Mouse (Mus musculus): Measurements from ENCODE around the gene Neurl4.
"Not testable (repeated sequence)": the region's sequence is repeated elsewhere in the genome, so short reads cannot be mapped to it uniquely, and the experiment has no call there.

Gene Neurl4

GRCm38 (mm10) chr11:69914372-69914764 is 13.5 kb downstream of the Neurl4 start:
- DNase-seq = no peak

DNA sequence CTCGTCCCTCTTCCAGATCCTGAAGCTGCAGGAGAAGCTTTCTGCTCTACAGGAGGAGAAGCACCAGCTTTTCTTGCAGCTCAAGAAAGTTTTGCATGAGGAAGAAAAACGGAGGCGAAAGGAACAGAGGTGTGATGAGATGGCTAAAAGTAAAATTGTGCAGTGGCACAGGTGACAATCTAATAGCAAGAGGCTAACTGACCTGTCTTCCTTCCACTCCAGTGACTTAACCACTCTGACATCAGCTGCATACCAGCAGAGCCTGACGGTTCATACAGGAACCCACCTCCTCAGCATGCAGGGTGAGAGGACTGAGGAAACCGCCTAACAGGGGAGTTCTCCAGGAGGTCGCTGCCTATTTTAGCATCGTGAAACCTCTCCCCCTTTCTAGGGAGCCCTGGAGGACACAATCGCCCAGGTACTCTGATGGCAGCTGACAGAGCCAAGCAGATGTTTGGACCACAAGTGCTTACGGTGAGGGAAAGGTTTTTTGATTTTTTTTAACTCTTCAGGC is 14.1 kb downstream of the Neurl4 start:
- no peak for DNase-seq

- DNase-seq = no peak
These were observed 15.1 kb downstream of the Neurl4 start for GRCm38 (mm10) chr11:69915667-69916627.

GRCm38 (mm10) chr11:69916652-69917378 is 15.9 kb downstream of the Neurl4 start:
- DNase-seq = not testable (repeated sequence)

DNA sequence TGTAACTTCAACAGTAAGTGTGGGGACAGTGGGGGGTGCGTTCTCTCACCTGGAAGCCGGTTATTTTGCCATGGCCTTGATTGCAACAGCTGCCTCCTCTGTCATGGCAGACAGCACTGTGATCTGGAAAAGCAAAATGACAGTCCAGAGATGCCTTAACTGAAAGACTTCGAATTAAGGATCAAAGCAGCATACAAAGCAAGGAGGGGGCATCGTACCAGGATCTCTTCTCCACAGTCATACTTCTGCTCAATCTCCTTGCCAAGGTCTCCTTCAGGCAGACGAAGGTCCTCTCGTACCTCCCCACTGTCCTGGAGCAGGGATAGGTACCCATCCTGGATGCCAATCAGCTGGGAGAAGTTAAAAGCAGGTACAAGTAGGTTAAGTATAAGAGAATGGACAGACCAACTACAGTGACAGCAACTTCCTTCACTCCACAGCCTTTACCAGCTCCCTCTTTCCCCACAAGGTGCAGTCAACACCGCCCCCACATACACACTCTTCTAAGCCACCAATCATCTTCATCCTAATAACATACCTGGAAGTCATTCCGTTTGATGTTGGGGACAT is 16.6 kb downstream of the Neurl4 start:
- DNase-seq = no peak

DNA sequence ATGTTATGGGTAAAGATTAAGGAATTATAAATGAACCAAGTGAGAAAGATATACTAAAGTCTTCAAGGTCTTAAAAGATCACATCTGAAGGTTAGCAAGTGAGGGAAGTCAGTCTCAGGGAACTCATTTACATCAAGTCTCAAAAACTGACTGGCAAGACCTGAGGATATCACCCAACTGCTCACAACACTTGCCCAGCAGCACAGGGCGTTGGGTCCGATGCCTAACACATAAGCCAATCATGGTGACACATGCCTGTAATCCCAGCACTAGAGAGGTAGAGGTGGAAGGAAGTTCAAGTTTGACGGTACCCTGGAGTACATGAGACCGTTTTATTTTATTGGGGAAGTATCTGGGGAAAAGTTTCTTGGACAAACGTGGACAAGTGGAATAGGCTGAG is 17.2 kb downstream of the Neurl4 start:
- DNase-seq = no peak

DNA sequence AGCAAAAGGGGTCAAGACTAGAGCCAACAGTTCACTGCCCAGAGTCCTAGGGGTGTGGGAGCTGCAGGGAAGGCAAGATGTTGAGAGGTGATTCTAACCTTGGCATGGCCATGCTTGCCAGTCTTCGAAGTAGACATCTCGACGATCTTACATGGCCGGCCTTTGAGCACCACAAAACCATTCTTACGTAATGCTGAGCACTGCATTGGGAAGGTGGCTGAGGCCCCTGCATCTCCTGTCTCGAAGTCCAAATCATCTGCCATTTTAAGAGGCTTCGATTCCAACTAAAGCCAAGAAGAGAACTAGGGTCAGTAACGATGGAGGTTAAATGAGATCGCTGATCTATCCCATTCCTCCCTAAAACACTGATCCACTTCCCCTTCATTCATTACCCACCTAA is 18.2 kb downstream of the Neurl4 start:
- DNase-seq = no peak

DNA sequence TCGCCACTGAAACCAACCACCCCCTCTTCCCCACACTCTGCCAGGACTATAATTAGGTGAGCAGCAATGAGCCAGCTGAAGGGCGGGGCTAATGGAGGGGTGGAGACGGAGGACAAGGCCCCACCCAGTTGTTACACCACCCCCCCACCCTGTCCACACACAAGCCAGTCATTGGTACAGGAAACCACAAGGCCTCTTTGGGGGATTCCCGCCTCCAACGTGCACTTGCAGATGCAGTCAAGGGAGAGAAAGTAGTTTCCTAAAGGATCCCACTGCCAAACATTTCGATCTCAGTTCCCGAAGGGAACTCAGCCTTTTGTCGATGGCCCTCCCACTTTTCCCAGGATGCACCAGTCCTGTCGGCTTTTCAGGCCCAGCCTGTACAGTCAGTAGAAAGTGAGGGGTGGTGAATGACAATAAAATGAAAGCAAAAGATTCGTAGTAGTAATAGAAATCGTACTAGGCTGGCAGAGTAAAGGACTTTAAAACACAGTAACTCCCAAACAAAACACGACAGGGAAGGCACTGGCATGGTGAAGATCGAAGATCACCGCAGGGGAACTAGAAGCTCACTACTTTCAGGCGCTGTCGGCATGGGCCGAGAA is 18.9 kb downstream of the Neurl4 start:
- peak; percentile 91 for DNase-seq

DNA sequence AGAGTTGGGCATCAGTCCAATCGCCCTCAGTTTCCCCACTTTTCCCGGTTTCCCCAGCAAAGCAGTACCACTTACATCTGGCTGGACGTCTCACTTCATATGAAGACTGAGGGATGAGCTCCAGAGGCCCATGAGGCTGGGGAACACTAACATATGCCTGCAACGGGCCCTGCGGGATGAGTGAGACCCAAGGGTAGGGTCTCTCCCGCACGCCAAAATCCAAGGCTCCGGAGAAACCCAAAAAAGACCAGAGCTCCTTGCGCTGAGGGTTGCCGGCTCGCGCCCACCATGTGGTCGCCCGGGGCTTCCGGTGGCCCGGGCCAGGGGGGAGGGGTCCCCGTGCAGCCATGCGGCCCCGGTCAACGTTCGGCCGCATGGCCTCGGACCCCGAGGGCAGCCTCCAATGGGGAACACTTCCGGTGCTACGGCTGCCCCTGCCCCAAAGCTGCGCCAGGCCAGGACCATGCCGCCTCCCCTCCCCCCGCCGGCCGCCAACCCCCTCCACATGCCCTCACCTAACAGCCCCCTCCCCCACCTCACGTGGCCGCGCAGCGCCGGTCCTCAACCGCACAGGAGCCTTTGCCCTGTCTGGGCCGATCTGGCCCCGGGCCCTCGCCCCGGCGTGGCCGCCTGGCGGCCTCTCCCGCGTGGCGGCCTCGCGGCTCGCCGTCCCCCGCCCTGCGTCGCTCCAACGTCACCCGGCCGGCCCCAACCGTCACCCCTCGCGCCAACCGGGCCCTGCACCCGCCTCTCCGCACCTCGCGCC is 19.6 kb downstream of the Neurl4 start:
- no peak for DNase-seq

DNA sequence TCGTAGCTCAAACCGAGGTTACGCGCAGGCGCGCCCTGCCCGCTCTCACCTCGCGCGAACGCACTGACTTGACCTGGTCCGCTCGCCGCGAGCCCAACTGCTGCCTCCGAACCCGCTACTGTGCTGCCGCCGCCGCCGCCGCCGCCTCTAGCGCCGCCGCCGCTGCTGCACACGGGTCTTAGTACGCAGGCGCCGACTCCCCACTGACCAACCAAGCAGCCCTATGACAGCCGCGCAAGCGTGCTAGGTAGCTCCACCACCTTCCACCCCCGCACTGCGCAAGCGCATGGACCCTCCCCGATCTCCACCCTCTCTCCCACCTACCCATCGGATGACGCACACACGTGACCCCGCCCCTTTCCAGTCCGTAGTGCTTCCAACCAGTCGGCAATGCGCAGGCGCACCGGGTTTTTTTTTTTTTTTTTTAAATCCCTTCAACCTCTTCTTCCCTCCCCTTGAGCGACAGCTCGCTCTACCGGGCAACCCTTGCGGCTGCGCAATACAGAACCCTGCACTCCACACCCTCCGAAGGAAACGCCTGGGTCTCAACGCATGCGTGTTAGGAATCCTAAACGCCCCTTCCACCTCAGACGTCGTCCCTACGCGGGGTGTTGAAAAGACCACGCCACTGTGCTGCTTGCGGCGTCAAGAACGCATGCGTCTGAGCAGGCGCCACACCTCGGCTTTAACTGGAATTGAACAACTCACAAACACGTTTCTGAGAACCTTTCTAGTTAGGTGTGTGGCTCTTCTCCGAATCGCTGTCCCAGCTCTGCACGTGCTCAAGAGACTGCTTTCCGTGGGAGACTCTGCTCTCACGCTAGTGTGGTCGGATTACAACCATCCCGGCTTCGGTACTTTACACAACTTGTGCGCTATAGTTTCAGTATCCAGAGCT is 20.5 kb downstream of the Neurl4 start, which contains the start of gene Eif5a:
Gene Eif5a, minus strand, starts transcription at position 845 of the 898 bp plus-strand sequence.
- DNase-seq = peak; percentile 100

- no peak for DNase-seq
These were observed 21.3 kb downstream of the Neurl4 start for GRCm38 (mm10) chr11:69922012-69922756.

DNA sequence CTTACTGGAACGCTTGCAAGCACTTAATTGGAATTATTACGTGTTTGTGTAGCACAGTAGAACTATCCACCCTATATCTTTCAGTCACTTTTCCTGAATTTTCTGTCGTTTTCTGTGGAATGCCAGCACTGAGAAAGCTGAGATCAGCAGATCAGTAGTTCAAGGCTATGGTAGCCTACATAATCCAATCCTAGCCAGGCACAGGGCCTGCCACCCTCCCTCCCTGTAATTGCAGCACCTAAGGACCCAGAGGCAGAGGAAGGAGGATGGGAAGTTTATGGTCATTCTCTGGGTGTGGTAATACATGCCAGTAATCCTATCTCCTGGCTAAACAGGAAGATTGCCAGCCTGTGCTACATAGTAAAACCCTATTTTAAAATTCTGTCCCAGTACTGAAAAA is 21.9 kb downstream of the Neurl4 start:
- DNase-seq = no peak

DNA sequence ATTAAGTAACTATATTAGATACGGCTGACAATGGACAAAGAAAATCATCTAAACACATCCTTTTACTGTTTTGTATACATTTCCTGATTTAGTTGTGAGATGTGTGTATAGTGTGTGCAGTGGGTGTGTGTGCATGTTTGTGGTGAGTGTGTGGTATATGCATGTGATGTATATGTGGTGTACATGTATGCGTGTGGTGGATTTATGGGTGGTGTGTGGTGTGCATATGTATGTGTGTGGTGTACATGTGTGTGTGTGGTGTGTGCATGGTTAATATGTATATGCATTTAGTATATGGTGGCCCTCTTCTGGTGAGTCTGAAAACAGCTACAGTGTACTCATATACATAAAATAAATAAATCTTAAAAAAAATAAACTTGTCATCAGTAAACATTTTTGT is 26.6 kb downstream of the Neurl4 start:
- DNase-seq = no peak

DNA sequence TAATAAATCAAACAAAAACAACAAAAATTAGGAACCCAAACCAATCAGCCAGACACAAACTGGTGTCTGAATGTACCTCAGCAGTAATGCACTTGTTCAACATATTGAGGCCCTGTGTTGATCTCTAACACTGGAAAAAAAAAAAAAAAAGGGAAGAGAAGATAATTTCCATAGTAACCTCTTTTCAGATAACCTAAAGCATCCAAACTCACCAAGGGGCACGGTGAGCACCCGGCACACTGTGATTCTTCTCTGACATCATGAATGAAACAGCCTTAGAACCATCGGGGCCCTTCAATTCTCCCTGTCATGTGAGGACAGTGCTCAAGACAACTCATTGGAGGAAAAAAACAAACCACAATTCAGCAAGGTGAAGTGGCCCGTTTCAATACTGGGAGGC is 28.8 kb downstream of the Neurl4 start:
- DNase-seq = no peak

GRCm38 (mm10) chr11:69930176-69930575 is 29.3 kb downstream of the Neurl4 start:
- DNase-seq = not testable (repeated sequence)

GRCm38 (mm10) chr11:69930967-69931537 is 30.2 kb downstream of the Neurl4 start:
- DNase-seq = peak; percentile 54

- DNase-seq = no peak
These were observed 30.9 kb downstream of the Neurl4 start for GRCm38 (mm10) chr11:69931769-69932168.

GRCm38 (mm10) chr11:69932254-69932653 is 31.4 kb downstream of the Neurl4 start:
- DNase-seq = no peak

- no peak for DNase-seq
These were observed 32.2 kb downstream of the Neurl4 start for GRCm38 (mm10) chr11:69933066-69933465.

DNA sequence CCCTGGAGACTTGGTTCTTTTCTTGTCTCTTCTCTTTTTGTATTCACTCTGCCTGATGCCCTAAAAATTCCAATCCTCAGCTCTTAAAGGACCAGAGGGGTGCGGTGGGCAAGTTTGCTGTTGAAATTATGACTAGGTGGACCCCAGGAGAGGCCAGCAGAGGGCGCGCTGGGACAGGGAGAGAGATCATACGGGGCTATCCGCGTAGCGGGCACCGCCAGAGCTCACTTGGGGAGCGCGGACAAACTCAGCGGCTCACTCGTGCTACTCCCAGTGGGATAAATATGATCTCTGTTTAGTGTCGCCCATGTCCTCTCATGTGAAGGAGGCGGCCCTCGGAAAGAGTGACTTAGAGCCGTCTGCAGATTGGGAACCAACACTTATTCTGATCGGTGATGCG is 33.3 kb downstream of the Neurl4 start:
- peak; percentile 94 for DNase-seq

Measured in lung, postnatal 36 days (tissue).